Mouse (Mus musculus) forebrain, embryonic 11.5 days (tissue): ENCODE results near the gene Picalm. TPM values are rescaled to one million over a fixed set of nuclear protein-coding genes. Genes with fewer than 3 reads are reported as not detected.
"Not testable (repeated sequence)": the region's sequence is repeated elsewhere in the genome, so short reads cannot be mapped to it uniquely, and the experiment has no call there.

Experiments
- ATAC-seq: fragments of 200-750 bp; cut with Nextera tagmentation; replicated peaks from 2 replicates; pipeline ENCODE4 v1.8.0; 2017; ENCODE audit warnings: moderate TSS enrichment; ENCODE audit not compliant: low FRiP score
- DNase-seq: peaks from one replicate; pipeline ENCODE4 v3.0.0-alpha.2; 2017; ENCODE audit warnings: low spot score
- H3K27ac ChIP-seq: fragments of 300-500 bp; sonication (generic); 2 replicates; pipeline ENCODE4 v1.5.1; 2014; ENCODE audit warnings: low read depth, low read length
- H3K27me3 ChIP-seq: fragments of 300-500 bp; sonication (generic); 2 replicates; pipeline ENCODE4 v1.6.1; 2014; ENCODE audit warnings: mild to moderate bottlenecking, low read length, mixed read lengths; ENCODE audit not compliant: control insufficient read depth, insufficient read depth
- H3K36me3 ChIP-seq: fragments of 300-500 bp; sonication (generic); 2 replicates; pipeline ENCODE4 v1.6.1; 2014; ENCODE audit warnings: mild to moderate bottlenecking, low read length, moderate library complexity, mixed read lengths; ENCODE audit not compliant: control insufficient read depth, insufficient read depth
- H3K4me1 ChIP-seq: fragments of 300-500 bp; sonication (generic); replicated peaks from 2 replicates; pipeline ENCODE4 v1.6.1; 2014; ENCODE audit warnings: low read length, mixed read lengths; ENCODE audit not compliant: control insufficient read depth, insufficient read depth
- H3K4me2 ChIP-seq: fragments of 300-500 bp; sonication (generic); 2 replicates; pipeline ENCODE4 v1.6.1; 2014; ENCODE audit warnings: low read depth, mild to moderate bottlenecking, low read length, moderate library complexity, mixed read lengths; ENCODE audit not compliant: severe bottlenecking
- H3K4me3 ChIP-seq: fragments of 300-500 bp; sonication (generic); 2 replicates; pipeline ENCODE4 v1.5.1; 2014; ENCODE audit warnings: low read depth, low read length
- H3K9ac ChIP-seq: fragments of 300-500 bp; sonication (generic); 2 replicates; pipeline ENCODE4 v1.6.1; 2014; ENCODE audit warnings: low read length
- H3K9me3 ChIP-seq: fragments of 300-500 bp; sonication (generic); 2 replicates; pipeline ENCODE4 v1.6.1; 2016; ENCODE audit warnings: low read length, mixed read lengths; ENCODE audit not compliant: control insufficient read depth
- WGBS: fragments of 180-500 bp; shearing (Covaris S2); extraction: QIAGEN DNeasy Blood & Tissue Kit; methylation state at CpG from one replicate; pipeline ENCODE4 v1.1.7; 2014; 5-methylcytosine and 5-hydroxymethylcytosine counted together
- polyA plus RNA-seq: library from polyadenylated mRNA; unstranded; fragments of >200 nt; fragmentation: Nextera tagmentation; extraction: Ambion mirVana; gene quantifications from 2 replicates; pipeline ENCODE4 v1.2.1, GENCODE M21; 2014

Gene Picalm
- polyA plus RNA-seq, 1 experiment from 2014 or later, result 36.7 TPM

DNA sequence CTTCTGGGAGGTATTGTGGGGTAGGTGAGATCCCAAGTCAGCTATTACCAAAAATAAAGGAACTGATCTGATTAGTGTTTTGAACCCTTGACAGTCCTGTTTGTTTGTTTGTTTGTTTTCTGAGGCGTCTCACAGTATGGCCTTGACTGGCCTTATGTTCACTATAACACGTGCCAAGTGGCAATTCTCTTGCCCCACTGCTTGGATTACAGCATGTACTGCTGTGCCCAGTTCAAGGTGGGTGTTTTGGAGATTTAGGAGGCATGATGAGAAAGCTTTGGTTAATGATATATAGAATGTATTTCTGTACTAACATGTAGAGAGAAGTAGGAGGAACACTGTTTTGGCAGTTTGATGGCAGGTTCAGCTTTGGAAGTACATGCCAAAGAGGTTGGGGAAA lies 28.0 kb downstream of the Picalm start:
- no peak overlapping the region for H3K9ac ChIP-seq
- 85% methylated on average over 2 of the region's 2 CpGs for WGBS
- ATAC-seq (no peak), DNase-seq (no peak)
- no peak overlapping the region for H3K27ac ChIP-seq
- no peak overlapping the region for H3K4me3 ChIP-seq
- H3K9me3 ChIP-seq, result no peaks in the 10 kb centered on the region
- H3K4me1 ChIP-seq, result no peaks in the 10 kb centered on the region
- H3K27me3 ChIP-seq, result no peaks in the 10 kb centered on the region
- peaks cover 3% of the 10 kb centered on the region; the same call in 1 of the 2 replicates for H3K36me3 ChIP-seq
- no peak overlapping the region for H3K4me2 ChIP-seq

DNA sequence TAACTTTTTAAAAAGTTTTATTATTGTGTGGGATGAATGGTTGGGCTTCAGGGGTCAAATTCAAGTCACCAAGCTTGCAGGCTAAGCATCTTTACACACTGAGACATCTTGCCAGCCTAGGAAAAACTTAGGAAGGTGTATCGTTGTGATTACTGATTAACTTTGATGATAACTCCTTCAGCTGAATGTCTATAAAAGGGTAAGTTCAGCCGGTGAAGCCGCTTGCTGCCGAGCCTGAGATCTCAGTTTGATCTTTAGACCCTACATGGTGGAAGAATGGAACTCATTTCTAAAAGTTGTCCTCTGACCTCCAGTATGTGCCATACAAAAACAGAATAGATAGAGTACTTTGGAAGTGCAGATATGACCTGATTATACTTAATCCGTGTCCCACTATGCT lies 30.6 kb downstream of the Picalm start:
- H3K27ac ChIP-seq, result no peak overlapping the region
- H3K27me3 ChIP-seq, result no peaks in the 10 kb centered on the region
- no peak overlapping the region for H3K4me3 ChIP-seq
- no peak for DNase-seq
- no peak overlapping the region for H3K9ac ChIP-seq
- H3K9me3 ChIP-seq, result no peaks in the 10 kb centered on the region
- WGBS, result 97% methylated on average over 5 of the region's 5 CpGs
- H3K36me3 ChIP-seq, result peaks cover 3% of the 10 kb centered on the region; the same call in 1 of the 2 replicates
- H3K4me2 ChIP-seq, result no peak overlapping the region
- no peaks in the 10 kb centered on the region for H3K4me1 ChIP-seq
- ATAC-seq, result no peak

DNA sequence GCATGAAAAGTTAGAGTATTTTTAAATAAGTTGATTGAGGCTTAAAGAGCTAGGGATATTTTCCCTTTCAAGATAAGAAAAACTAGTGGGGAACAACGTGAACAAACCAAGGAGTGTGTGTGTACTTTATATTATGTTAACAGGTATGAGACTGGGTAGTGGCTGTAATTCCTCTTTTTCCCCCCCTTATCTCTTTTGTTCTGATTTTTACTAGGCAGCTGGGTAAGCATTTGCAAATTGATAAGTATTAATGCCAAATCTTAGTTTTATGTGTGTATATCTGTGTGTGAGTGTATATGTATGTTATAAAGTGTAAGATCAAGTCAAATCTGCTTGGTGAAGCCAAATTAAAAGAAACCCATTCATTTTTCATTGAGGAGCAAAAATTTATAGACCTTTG lies 34.3 kb downstream of the Picalm start:
- H3K36me3 ChIP-seq, result peaks cover 3% of the 10 kb centered on the region; the same call in 1 of the 2 replicates
- no peaks in the 10 kb centered on the region for H3K9me3 ChIP-seq
- H3K27ac ChIP-seq, result no peak overlapping the region
- H3K4me3 ChIP-seq, result no peak overlapping the region
- H3K4me1 ChIP-seq, result no peaks in the 10 kb centered on the region
- DNase-seq, result no peak
- H3K9ac ChIP-seq, result no peak overlapping the region
- no peak for ATAC-seq
- H3K27me3 ChIP-seq, result no peaks in the 10 kb centered on the region
- no peak overlapping the region for H3K4me2 ChIP-seq
- WGBS, result 89% methylated on average over 1 of the region's 1 CpGs

DNA sequence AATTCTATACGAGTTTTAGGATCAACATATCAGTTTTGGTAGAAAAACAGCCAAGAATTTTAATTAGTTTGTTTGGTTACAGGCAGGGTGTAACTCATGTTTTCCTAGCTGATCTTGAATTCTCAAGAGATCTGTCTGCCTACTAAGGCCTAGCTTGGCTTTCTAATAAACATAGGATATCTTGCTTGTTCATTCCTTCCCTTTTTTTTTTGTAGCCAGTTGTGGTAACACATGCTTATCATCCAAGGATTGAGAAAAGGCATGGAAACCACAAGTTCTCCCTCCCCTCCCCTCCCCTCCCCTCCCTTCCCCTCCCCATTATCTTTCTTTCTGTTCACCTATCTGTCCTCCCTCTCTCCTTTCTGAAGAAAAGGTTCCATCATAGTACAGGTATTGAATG lies 36.0 kb downstream of the Picalm start:
- no peak overlapping the region for H3K4me2 ChIP-seq
- H3K27me3 ChIP-seq, result no peaks in the 10 kb centered on the region
- WGBS, result 78% methylated on average over 1 of the region's 1 CpGs
- no peaks in the 10 kb centered on the region for H3K9me3 ChIP-seq
- H3K27ac ChIP-seq, result no peak overlapping the region
- ATAC-seq (no peak), DNase-seq (no peak)
- H3K4me3 ChIP-seq, result no peak overlapping the region
- no peaks in the 10 kb centered on the region for H3K4me1 ChIP-seq
- H3K9ac ChIP-seq, result no peak overlapping the region
- peaks cover 3% of the 10 kb centered on the region; the same call in 1 of the 2 replicates for H3K36me3 ChIP-seq

DNA sequence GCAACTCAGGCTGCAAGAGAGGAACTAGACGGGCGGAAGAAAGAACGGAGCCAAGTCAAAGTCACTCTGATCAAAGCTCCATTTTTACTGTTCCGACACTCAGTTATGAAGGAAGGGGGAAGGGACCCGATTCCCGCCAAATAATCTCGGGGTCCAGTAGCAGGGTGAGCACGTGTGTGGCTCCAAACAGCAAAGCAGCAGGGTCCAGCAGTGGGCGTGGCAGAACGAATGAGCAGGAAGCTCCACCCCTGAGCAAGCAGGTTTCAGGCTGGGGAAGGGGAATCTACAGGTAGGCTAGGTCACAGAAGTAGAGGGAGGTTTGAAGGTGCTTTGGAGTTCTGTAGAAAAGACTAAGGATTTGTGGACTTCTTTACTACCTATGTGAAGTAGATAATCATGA lies 37.8 kb downstream of the Picalm start:
- H3K27ac ChIP-seq, ATAC-seq, H3K9me3 ChIP-seq, H3K4me3 ChIP-seq, H3K4me2 ChIP-seq, H3K9ac ChIP-seq, H3K4me1 ChIP-seq, DNase-seq, H3K27me3 ChIP-seq, H3K36me3 ChIP-seq: not testable (repeated sequence)
- WGBS, result 77% methylated on average over 10 of the region's 10 CpGs

DNA sequence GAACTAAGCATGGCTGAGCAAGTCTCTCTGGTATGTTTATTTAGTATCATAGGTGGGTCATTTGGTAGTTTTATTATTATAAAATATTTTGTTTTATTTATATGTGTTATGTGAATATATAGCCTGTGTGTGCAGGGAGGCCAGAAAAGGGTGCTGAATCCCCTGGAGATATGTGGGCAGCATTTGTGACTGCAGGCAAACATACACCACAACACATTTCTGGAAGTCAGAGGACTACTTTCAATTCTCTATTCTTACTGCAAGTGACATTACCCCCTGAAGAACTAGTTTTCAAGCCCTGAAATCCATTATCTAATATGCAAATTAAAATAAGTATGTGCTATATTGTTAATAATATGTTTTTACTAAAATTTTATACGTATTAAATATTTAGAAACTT lies 43.8 kb downstream of the Picalm start:
- no peak overlapping the region for H3K27ac ChIP-seq
- no peak overlapping the region for H3K4me2 ChIP-seq
- ATAC-seq (no peak), DNase-seq (no peak)
- H3K4me1 ChIP-seq, result no peaks in the 10 kb centered on the region
- H3K36me3 ChIP-seq, result no peaks in the 10 kb centered on the region; the same call in 1 of the 2 replicates
- H3K9me3 ChIP-seq, result no peaks in the 10 kb centered on the region
- no peaks in the 10 kb centered on the region for H3K27me3 ChIP-seq
- no peak overlapping the region for H3K4me3 ChIP-seq
- 96% methylated on average over 1 of the region's 1 CpGs for WGBS
- no peak overlapping the region for H3K9ac ChIP-seq

DNA sequence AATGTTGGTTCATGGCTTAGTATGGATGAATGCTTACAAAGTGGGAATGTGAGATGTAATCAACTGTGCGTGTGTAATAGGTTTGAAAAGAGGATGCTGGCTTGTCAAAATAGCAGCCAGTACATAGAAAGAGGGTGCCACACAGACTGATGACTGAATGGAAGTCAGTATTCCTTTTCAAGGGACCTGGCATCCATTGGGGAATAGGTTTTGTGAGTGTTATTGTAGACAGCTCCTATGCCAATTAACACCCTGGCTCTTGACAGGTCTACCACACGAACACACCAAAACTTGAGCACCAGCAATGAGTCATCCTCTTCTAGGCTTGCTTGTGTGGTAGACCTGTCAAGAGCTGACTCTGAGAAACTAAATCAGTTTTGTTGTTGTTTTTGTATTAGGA lies 45.6 kb downstream of the Picalm start:
- Histone ChIP-seq H3K27me3 (no peaks in the 10 kb centered on the region), H3K9me3 (no peaks in the 10 kb centered on the region), H3K4me1 (no peaks in the 10 kb centered on the region), H3K9ac (no peak overlapping the region), H3K27ac (no peak overlapping the region), H3K4me2 (no peak overlapping the region), H3K4me3 (no peak overlapping the region), H3K36me3 (no peaks in the 10 kb centered on the region; the same call in 1 of the 2 replicates)
- 66% methylated on average over 2 of the region's 2 CpGs for WGBS
- ATAC-seq (no peak), DNase-seq (no peak)

DNA sequence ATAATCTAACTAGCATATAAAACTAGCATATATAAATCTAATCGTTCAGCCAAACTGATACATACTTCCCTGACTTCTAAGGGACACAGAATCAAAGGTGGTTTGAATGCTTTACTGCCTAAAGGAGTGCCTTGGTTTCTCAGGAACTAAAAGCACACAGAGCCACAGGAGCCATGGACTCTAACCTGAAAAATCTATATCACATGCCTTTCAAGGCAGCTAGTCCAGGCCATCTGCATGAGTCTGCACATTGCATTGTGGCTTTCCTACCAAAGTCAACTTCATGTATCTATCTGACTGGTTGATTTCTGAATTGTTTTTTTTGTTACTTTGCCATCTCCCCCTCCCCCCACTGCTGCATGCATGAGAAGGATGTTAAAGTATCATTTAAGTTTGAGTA lies 50.6 kb downstream of the Picalm start:
- H3K4me3 ChIP-seq, result no peak overlapping the region
- no peak overlapping the region for H3K9ac ChIP-seq
- WGBS, result 96% methylated on average over 1 of the region's 1 CpGs
- no peaks in the 10 kb centered on the region for H3K4me1 ChIP-seq
- no peaks in the 10 kb centered on the region for H3K27me3 ChIP-seq
- H3K9me3 ChIP-seq, result no peaks in the 10 kb centered on the region
- no peaks in the 10 kb centered on the region for H3K36me3 ChIP-seq
- H3K4me2 ChIP-seq, result no peak overlapping the region
- no peak overlapping the region for H3K27ac ChIP-seq
- DNase-seq (no peak), ATAC-seq (no peak)

DNA sequence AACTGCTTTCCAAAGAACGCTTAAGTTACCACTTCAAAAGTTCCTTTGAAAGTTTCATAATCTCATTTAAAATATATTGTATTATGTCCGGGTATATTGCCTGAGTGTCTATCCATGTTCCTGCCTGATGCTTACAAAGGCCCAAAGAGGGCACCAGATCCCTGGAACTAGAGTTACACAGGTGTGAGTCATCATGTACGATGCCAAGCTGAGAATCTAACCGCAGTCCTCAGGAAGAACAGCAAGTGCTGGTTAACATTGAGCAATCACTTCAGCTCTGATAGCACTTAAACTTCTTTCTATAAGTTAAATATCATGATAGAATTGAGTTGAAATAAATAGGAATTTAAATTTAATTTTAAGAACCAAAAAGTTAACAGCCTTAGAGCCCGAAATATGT lies 70.2 kb downstream of the Picalm start:
- Histone ChIP-seq H3K27me3 (no peaks in the 10 kb centered on the region), H3K36me3 (no peaks in the 10 kb centered on the region), H3K9ac (no peak overlapping the region), H3K4me1 (no peaks in the 10 kb centered on the region), H3K4me2 (no peak overlapping the region), H3K27ac (no peak overlapping the region), H3K4me3 (no peak overlapping the region), H3K9me3 (no peaks in the 10 kb centered on the region)
- ATAC-seq, result no peak
- DNase-seq, result no peak
- 90% methylated on average over 5 of the region's 5 CpGs for WGBS
